Mouse (Mus musculus): ENCODE measurements at regions not wholly inside any gene's neighbourhood (a gene's known extent, or its start where the extent isn't known, plus 50 kb on each side); places are given as distances from the start of the nearest gene placed in this dataset.
A peak's percentile ranks its signal among the peaks of the same experiment; 100 is the strongest.

DNA sequence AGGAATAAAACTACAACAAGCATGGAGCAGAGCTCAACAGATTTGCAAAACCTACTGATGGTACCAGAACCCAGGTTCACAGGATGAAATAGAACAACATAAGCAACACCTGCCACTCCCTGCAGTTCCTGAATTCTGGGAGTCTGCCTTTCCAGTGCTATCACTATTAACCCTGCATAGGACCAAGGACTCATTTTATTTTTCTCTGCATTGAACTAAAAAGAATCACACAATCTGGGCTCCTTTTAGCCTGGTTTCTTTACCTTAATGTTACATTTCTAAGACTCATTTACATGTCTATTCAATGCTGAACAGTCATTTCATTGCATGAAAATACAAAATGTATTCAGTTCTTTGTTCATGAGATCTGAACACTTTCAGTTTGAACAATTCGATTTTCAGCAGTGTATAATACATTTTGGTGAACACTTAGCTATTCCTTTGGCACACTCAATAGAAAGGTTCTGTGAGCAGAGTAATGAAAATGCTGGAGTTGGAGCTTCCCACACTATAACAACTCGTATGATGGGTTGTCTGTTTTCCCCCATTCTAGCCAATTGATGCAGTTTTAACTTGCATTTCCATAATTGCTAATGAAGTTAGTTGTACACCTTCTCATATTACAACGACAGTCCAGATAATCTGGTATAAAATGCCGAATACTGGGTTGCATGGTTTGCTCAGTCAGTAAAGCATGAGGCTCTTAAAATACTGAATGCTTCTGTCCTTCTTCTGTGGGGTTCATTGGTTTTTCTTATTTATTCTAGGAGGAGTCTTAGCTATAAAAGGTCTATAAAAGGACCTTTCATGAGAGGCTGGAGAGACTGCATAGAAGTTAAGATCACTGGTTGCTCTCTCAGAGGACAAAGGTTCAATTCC lies 579.5 kb upstream of the B3galt2 start:
- no peaks in the 10 kb centered on the region for H3K36me3 ChIP-seq (ENCODE audit: insufficient read depth, low read length)
- no peak for DNase-seq (ENCODE audit: low spot score)
- ATAC-seq (replicated peaks; ENCODE audit: low FRiP score, low read depth) = no peak
- H3K27me3 ChIP-seq (ENCODE audit: insufficient read depth, low read length) = no peaks in the 10 kb centered on the region
- H3K4me3 ChIP-seq (replicated peaks; ENCODE audit: low read depth, low read length) = no peak overlapping the region
- 66% methylated on average over 4 of the region's 4 CpGs for WGBS
- H3K4me2 ChIP-seq (ENCODE audit: low read length) = no peak overlapping the region
- TF ChIP-seq CTCF (IDR thresholded peaks at IDR 0.05; ENCODE audit: low read depth) = no peak
- H3K27ac ChIP-seq = no peak overlapping the region
- no peaks in the 10 kb centered on the region for H3K4me1 ChIP-seq (replicated peaks; ENCODE audit: insufficient read depth, low read length)
- H3K9me3 ChIP-seq (replicated peaks; ENCODE audit: low read length) = no peaks in the 10 kb centered on the region
- no peak overlapping the region for H3K9ac ChIP-seq (ENCODE audit: low read depth, low read length)

- H3K9ac ChIP-seq (ENCODE audit: low read depth, low read length) = no peak overlapping the region
- no peak for ATAC-seq (replicated peaks; ENCODE audit: low FRiP score, low read depth)
- no peak overlapping the region for H3K4me3 ChIP-seq (replicated peaks; ENCODE audit: low read depth, low read length)
- no peaks in the 10 kb centered on the region for H3K27me3 ChIP-seq (ENCODE audit: insufficient read depth, low read length)
- peak; percentile 14 for DNase-seq (ENCODE audit: low spot score)
- no peak for TF ChIP-seq CTCF (IDR thresholded peaks at IDR 0.05; ENCODE audit: low read depth)
- H3K36me3 ChIP-seq (ENCODE audit: insufficient read depth, low read length) = no peaks in the 10 kb centered on the region
- no peaks in the 10 kb centered on the region for H3K9me3 ChIP-seq (replicated peaks; ENCODE audit: low read length)
- H3K27ac ChIP-seq = no peak overlapping the region
- no peaks in the 10 kb centered on the region for H3K4me1 ChIP-seq (replicated peaks; ENCODE audit: insufficient read depth, low read length)
- no peak overlapping the region for H3K4me2 ChIP-seq (ENCODE audit: low read length)
These were observed 575.0 kb upstream of the B3galt2 start for GRCm38 (mm10) chr1:143065493-143065892.

GRCm38 (mm10) chr1:143071781-143072382 lies 568.6 kb upstream of the B3galt2 start:
- H3K36me3 ChIP-seq (ENCODE audit: insufficient read depth, low read length) = no peaks in the 10 kb centered on the region
- no peak for ATAC-seq (replicated peaks; ENCODE audit: low FRiP score, low read depth)
- H3K27me3 ChIP-seq (ENCODE audit: insufficient read depth, low read length) = no peaks in the 10 kb centered on the region
- no peaks in the 10 kb centered on the region for H3K4me1 ChIP-seq (replicated peaks; ENCODE audit: insufficient read depth, low read length)
- H3K27ac ChIP-seq = no peak overlapping the region
- no peaks in the 10 kb centered on the region for H3K9me3 ChIP-seq (replicated peaks; ENCODE audit: low read length)
- DNase-seq (ENCODE audit: low spot score) = no peak
- WGBS = 72% methylated on average over 3 of the region's 3 CpGs
- H3K4me2 ChIP-seq (ENCODE audit: low read length) = no peak overlapping the region
- H3K9ac ChIP-seq (ENCODE audit: low read depth, low read length) = no peak overlapping the region
- no peak for TF ChIP-seq CTCF (IDR thresholded peaks at IDR 0.05; ENCODE audit: low read depth)
- no peak overlapping the region for H3K4me3 ChIP-seq (replicated peaks; ENCODE audit: low read depth, low read length)

DNA sequence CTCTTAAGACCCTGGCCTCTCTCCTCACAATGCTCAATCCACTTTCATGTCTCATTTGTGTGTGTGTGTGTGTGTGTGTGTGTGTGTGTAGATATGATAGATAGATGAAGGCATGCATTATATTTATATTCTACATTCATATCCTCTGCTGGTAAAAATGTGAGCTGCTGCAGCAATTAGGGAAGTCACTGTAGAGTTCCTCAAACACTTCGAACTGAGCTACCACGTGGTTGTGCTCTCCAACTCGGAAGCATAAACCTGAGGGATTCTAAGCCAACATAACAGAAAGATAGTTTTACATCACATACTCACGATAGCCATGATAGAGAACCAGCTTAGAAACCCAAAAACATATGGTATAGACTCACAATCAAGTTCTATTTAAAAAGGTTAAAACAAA lies 565.5 kb upstream of the B3galt2 start:
- Histone ChIP-seq H3K27ac (no peak overlapping the region), H3K4me1 (replicated peaks; ENCODE audit: insufficient read depth, low read length) (no peaks in the 10 kb centered on the region), H3K4me2 (ENCODE audit: low read length) (no peak overlapping the region), H3K9ac (ENCODE audit: low read depth, low read length) (no peak overlapping the region), H3K36me3 (ENCODE audit: insufficient read depth, low read length) (no peaks in the 10 kb centered on the region), H3K4me3 (replicated peaks; ENCODE audit: low read depth, low read length) (no peak overlapping the region), H3K9me3 (replicated peaks; ENCODE audit: low read length) (no peaks in the 10 kb centered on the region), H3K27me3 (ENCODE audit: insufficient read depth, low read length) (no peaks in the 10 kb centered on the region)
- ATAC-seq (replicated peaks; ENCODE audit: low FRiP score, low read depth) (no peak), DNase-seq (ENCODE audit: low spot score) (no peak)
- WGBS = 81% methylated on average over 4 of the region's 4 CpGs
- TF ChIP-seq CTCF (IDR thresholded peaks at IDR 0.05; ENCODE audit: low read depth) = no peak

DNA sequence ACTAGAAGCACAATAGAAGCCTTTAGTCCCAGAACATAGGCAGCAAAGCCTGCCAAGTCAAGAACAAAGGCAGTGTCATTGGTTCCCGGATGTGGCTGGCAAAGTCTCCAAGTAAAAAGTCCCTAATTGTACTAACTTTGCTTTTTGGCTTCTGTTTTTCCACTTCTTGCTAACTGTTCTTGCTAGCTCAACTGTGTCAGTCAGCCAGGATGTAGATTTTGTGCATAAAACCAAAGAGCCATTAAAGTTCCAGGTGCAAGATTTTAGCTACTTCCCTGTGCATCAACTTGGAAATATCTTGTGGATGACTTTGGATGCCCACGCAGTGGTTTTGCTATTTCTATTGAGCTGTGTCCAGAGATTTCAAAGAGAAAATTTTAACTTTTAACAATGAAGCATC lies 560.0 kb upstream of the B3galt2 start:
- no peaks in the 10 kb centered on the region for H3K9me3 ChIP-seq (replicated peaks; ENCODE audit: low read length)
- H3K27me3 ChIP-seq (ENCODE audit: insufficient read depth, low read length) = no peaks in the 10 kb centered on the region
- H3K36me3 ChIP-seq (ENCODE audit: insufficient read depth, low read length) = no peaks in the 10 kb centered on the region
- H3K4me3 ChIP-seq (replicated peaks; ENCODE audit: low read depth, low read length) = no peak overlapping the region
- no peak for TF ChIP-seq CTCF (IDR thresholded peaks at IDR 0.05; ENCODE audit: low read depth)
- 91% methylated on average over 2 of the region's 2 CpGs for WGBS
- no peak for DNase-seq (ENCODE audit: low spot score)
- no peak overlapping the region for H3K9ac ChIP-seq (ENCODE audit: low read depth, low read length)
- ATAC-seq (replicated peaks; ENCODE audit: low FRiP score, low read depth) = no peak
- no peak overlapping the region for H3K27ac ChIP-seq
- H3K4me1 ChIP-seq (replicated peaks; ENCODE audit: insufficient read depth, low read length) = no peaks in the 10 kb centered on the region
- H3K4me2 ChIP-seq (ENCODE audit: low read length) = no peak overlapping the region

DNA sequence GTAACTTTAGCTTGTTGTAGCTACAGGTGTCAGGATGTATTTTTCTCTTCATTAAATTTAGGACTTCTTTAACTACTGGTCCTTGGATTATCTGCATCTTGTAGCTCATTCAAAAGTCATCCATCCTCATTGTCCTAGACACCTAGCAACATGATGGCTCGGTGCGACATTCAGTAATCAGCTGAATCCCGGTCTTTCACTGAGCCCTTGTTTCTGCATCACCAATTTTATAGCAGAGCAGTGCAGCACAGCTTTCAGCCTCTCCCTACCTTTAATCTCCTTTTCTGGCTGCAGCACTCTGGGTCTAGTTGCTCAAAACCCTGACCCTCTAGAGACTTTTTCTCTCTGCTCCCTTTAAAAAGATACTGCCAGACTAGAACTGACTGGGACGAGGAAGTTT lies 543.6 kb upstream of the B3galt2 start:
- peak; percentile 34 for DNase-seq (ENCODE audit: low spot score)
- 32% methylated on average over 4 of the region's 4 CpGs for WGBS
- no peak for TF ChIP-seq CTCF (IDR thresholded peaks at IDR 0.05; ENCODE audit: low read depth)

More for the DNA sequence above, 543.6 kb upstream of the B3galt2 start:
- no peak overlapping the region for H3K4me3 ChIP-seq (replicated peaks; ENCODE audit: low read depth, low read length)
- H3K27ac ChIP-seq = no peak overlapping the region
- no peak overlapping the region for H3K9ac ChIP-seq (ENCODE audit: low read depth, low read length)
- no peaks in the 10 kb centered on the region for H3K4me1 ChIP-seq (replicated peaks; ENCODE audit: insufficient read depth, low read length)
- H3K27me3 ChIP-seq (ENCODE audit: insufficient read depth, low read length) = no peaks in the 10 kb centered on the region
- H3K36me3 ChIP-seq (ENCODE audit: insufficient read depth, low read length) = no peaks in the 10 kb centered on the region
- H3K9me3 ChIP-seq (replicated peaks; ENCODE audit: low read length) = no peaks in the 10 kb centered on the region
- no peak for ATAC-seq (replicated peaks; ENCODE audit: low FRiP score, low read depth)
- no peak overlapping the region for H3K4me2 ChIP-seq (ENCODE audit: low read length)

All from kidney, postnatal 0 days (tissue).